Mouse (Mus musculus): ENCODE measurements around the gene Snrnp25. TPM values are rescaled to one million over a fixed set of nuclear protein-coding genes. Genes with fewer than 3 reads are reported as not detected.
A peak's percentile ranks its signal among the peaks of the same experiment; 100 is the strongest.

Gene Snrnp25
- total and polyA plus RNA-seq, 3 experiments = 130 to 158 TPM; not detected in 1

- Histone ChIP-seq H3K9me3 (replicated peaks; ENCODE audit: insufficient read depth, low read length) (no peaks in the 10 kb centered on the region), H3K36me3 (ENCODE audit: control insufficient read depth in 1 of 2, insufficient read depth in 2 of 2, low read length in 2 of 2) (no peaks in the 10 kb centered on the region), H3K27me3 (ENCODE audit: control insufficient read depth in 1 of 2, insufficient read depth in 2 of 2, low read length in 2 of 2) (peaks cover 7 to 9% of the 10 kb centered on the region in 2 experiments), H3K27ac (ENCODE audit: control insufficient read depth, low read depth, low read length) (no peak overlapping the region), H3K9ac (ENCODE audit: control insufficient read depth, low read depth, low read length, poor library complexity, severe bottlenecking) (no peak overlapping the region), H3K4me3 (ENCODE audit: control insufficient read depth in 1 of 2, insufficient read depth in 1 of 2, low read depth in 2 of 2, low read length in 2 of 2) (no peak overlapping the region), H3K4me1 (ENCODE audit: control insufficient read depth in 1 of 2, insufficient read depth in 2 of 2, low read length in 2 of 2) (no peaks in the 10 kb centered on the region), H3K79me2 (ENCODE audit: control insufficient read depth, insufficient read depth, low read length, poor library complexity) (no peaks in the 10 kb centered on the region)
- DNase-seq (ENCODE audit: low read depth, low spot score) = no peak
- TF ChIP-seq ELF1 (IDR thresholded peaks at IDR 0.05; ENCODE audit: low read depth, low read length) (no peak), TBP (IDR thresholded peaks at IDR 0.05; ENCODE audit: low read depth, low read length) (no peak), MXI1 (IDR thresholded peaks at IDR 0.05; ENCODE audit: low read depth, low read length) (no peak), NRF1 (IDR thresholded peaks at IDR 0.05; ENCODE audit: insufficient read depth, low read depth, low read length, poor library complexity, severe bottlenecking) (no peak), UBTF (IDR thresholded peaks at IDR 0.05; ENCODE audit: borderline replicate concordance, insufficient read depth, low read depth, low read length) (no peak), HCFC1 (IDR thresholded peaks at IDR 0.05; ENCODE audit: low read depth, low read length) (no peak)
Observed at GRCm38 (mm10) chr11:32161500-32161899, 43.7 kb upstream of the Snrnp25 start.

DNA sequence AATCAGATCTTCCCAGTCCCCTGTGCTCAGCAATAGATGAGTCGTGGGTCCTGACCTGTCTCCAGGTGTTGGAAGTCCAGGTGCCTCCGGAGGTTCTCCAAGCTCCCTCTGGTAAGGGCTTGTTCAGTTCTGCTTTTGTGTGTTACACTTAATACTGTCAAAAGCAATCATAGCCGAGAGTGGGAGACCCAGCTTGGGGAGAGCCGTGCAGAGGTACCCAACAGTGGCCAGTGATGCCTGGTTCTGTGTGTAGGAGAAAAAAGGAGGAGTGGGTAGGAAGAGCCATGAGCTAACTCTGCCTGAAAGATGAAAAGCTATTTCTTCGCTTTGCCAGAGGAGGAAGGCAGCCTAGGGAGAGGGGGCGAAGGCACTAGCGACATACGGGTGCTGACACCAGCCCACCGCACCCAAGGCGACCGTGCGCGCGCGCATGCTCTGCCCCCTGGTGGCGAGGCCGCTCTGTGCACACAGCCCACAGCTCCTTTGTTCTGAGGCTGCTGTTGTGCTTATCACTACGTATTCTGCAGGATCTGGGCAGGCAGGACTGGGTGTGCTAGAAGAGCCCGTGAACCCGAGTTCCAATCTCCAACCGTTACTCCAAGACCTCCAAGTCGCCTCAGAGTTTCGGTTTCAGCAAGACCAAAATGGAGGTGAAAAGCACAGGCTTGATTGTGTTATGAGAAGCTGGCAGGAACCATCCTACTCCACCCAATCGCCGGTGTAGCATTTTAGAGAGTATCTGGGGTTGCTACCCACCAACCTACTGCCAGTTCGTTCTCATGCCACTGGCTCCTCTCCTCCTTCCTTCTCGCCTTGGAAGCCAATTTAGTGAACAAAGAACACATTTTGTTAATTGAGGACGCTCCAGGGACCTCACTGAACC, 43.1 kb upstream of the Snrnp25 start:
- Histone ChIP-seq H3K9ac (ENCODE audit: control insufficient read depth, low read depth, low read length, poor library complexity, severe bottlenecking) (0 out of 2 replicates have a peak overlapping the region, but pooled peaks have one; percentile 3), H3K36me3 (ENCODE audit: control insufficient read depth in 1 of 2, insufficient read depth in 2 of 2, low read length in 2 of 2) (no peaks in the 10 kb centered on the region), H3K79me2 (ENCODE audit: control insufficient read depth, insufficient read depth, low read length, poor library complexity) (no peaks in the 10 kb centered on the region), H3K9me3 (replicated peaks; ENCODE audit: insufficient read depth, low read length) (no peaks in the 10 kb centered on the region), H3K4me3 (ENCODE audit: control insufficient read depth in 1 of 2, insufficient read depth in 1 of 2, low read depth in 2 of 2, low read length in 2 of 2) (peak overlapping the region; percentile 17 to 41; a peak in 3 of 4 replicates), H3K27me3 (ENCODE audit: control insufficient read depth in 1 of 2, insufficient read depth in 2 of 2, low read length in 2 of 2) (peaks cover 9 to 13% of the 10 kb centered on the region in 2 experiments), H3K4me1 (ENCODE audit: control insufficient read depth in 1 of 2, insufficient read depth in 2 of 2, low read length in 2 of 2) (no peaks in the 10 kb centered on the region), H3K27ac (ENCODE audit: control insufficient read depth, low read depth, low read length) (no peak overlapping the region)
- peak; percentile 84 for DNase-seq (ENCODE audit: low read depth, low spot score)
- TF ChIP-seq RAD21 (IDR thresholded peaks at IDR 0.05; ENCODE audit: low read depth, low read length) (peak; percentile 62), ZC3H11A (IDR thresholded peaks at IDR 0.05; ENCODE audit: low read depth, low read length) (peak; percentile 46; the same call in 1 of the 2 replicates), NRF1 (IDR thresholded peaks at IDR 0.05; ENCODE audit: insufficient read depth, low read depth, low read length, poor library complexity, severe bottlenecking) (peak; percentile 57), CHD1 (IDR thresholded peaks at IDR 0.05; ENCODE audit: low read depth, low read length) (no peak), CTCF (IDR thresholded peaks at IDR 0.05 in 2 of 3, conservative IDR thresholded peaks at IDR 0.05 in 1 of 3; ENCODE audit: control insufficient read depth in 1 of 3, insufficient read depth in 1 of 3, low read depth in 2 of 3, low read length in 3 of 3, poor library complexity in 1 of 3, severe bottlenecking in 1 of 3) (peak; percentile 82 to 96 (median 91)), SMC3 (IDR thresholded peaks at IDR 0.05; ENCODE audit: low read depth, low read length) (peak; percentile 87)

GRCm38 (mm10) chr11:32166683-32167082, 38.5 kb upstream of the Snrnp25 start:
- Histone ChIP-seq H3K9ac (ENCODE audit: control insufficient read depth, low read depth, low read length, poor library complexity, severe bottlenecking) (no peak overlapping the region), H3K27ac (ENCODE audit: control insufficient read depth, low read depth, low read length) (no peak overlapping the region), H3K4me3 (ENCODE audit: control insufficient read depth in 1 of 2, insufficient read depth in 1 of 2, low read depth in 2 of 2, low read length in 2 of 2) (no peak overlapping the region), H3K27me3 (ENCODE audit: control insufficient read depth in 1 of 2, insufficient read depth in 2 of 2, low read length in 2 of 2) (peaks cover 17 to 21% of the 10 kb centered on the region in 2 experiments), H3K36me3 (ENCODE audit: control insufficient read depth in 1 of 2, insufficient read depth in 2 of 2, low read length in 2 of 2) (no peaks in the 10 kb centered on the region), H3K4me1 (ENCODE audit: control insufficient read depth in 1 of 2, insufficient read depth in 2 of 2, low read length in 2 of 2) (no peaks in the 10 kb centered on the region), H3K79me2 (ENCODE audit: control insufficient read depth, insufficient read depth, low read length, poor library complexity) (no peaks in the 10 kb centered on the region), H3K9me3 (replicated peaks; ENCODE audit: insufficient read depth, low read length) (no peaks in the 10 kb centered on the region)
- no peak for TF ChIP-seq USF2 (IDR thresholded peaks at IDR 0.05; ENCODE audit: borderline replicate concordance in 1 of 2, insufficient read depth in 1 of 2, low read depth in 1 of 2, low read length in 2 of 2)
- DNase-seq (ENCODE audit: low read depth, low spot score) = no peak
